ENCODE assay signal across 17 mouse cellular contexts in genomic region chr5:150459801-150460200, GRCm38 (mm10). TPM values are rescaled to one million over a fixed set of nuclear protein-coding genes. Genes with fewer than 3 reads are reported as not detected.
DNase-seq lines count a peak whose midpoint lies in the region; ATAC-seq and TF ChIP-seq lines count a peak whose summit lies in the region.
"Had no signal": no experiment of that assay in that cellular context is flagged by ENCODE, and none has a peak within 500 bp of the region (broad histone marks: within the 10 kb centered on the region; RNA-seq: fewer than 3 reads in every experiment).

No protein-coding gene starts in this region.

- H3K9ac ChIP-seq in liver, embryonic 14.5 days (replicated peaks) = no peak overlapping the region
- H3K9ac ChIP-seq in liver, embryonic 11.5 days (ENCODE audit: low read depth, low read length) = no peak overlapping the region
- no peak overlapping the region for H3K9ac ChIP-seq in ES-Bruce4 (ENCODE audit: low read depth, poor library complexity, severe bottlenecking)
- H3K9ac ChIP-seq: embryonic facial prominence, embryonic 15.5 days; hindbrain, embryonic 14.5 days; limb, embryonic 15.5 days had no signal

- no peak for TF ChIP-seq POLR2A in ES-Bruce4 (IDR thresholded peaks at IDR 0.05; ENCODE audit: insufficient read depth, low read length)

- ATAC-seq in liver, embryonic 14.5 days (ENCODE audit: insufficient read depth) = no peak
- no peak for ATAC-seq in liver, embryonic 11.5 days (replicated peaks; ENCODE audit: low FRiP score)
- ATAC-seq in megakaryocyte progenitor cell, adult 5-6 weeks (replicated peaks; ENCODE audit: poor library complexity) = 0 out of 2 replicates have a peak, but pooled peaks have one; percentile 21

- TF ChIP-seq EP300 in liver, embryonic 14.5 days (IDR thresholded peaks at IDR 0.05; ENCODE audit: low read depth) = no peak
- TF ChIP-seq EP300 in ES-Bruce4 (IDR thresholded peaks at IDR 0.05; ENCODE audit: insufficient read depth, low read depth, low read length) = no peak

- H3K4me3 ChIP-seq in gastrocnemius, adult 2 months = no peak overlapping the region
- H3K4me3 ChIP-seq in liver, embryonic 14.5 days (ENCODE audit: insufficient read depth in 1 of 2, low read depth in 2 of 2, low read length in 2 of 2) = no peak overlapping the region
- no peak overlapping the region for H3K4me3 ChIP-seq in liver, embryonic 11.5 days (ENCODE audit: low read depth, low read length)
- no peak overlapping the region for H3K4me3 ChIP-seq in ES-Bruce4 (ENCODE audit: low read depth, low read length)
- H3K4me3 ChIP-seq: embryonic facial prominence, embryonic 15.5 days; limb, embryonic 15.5 days; myocyte had no signal

- H3K9me3 ChIP-seq in liver, embryonic 14.5 days (ENCODE audit: control insufficient read depth, low read length) = no peaks in the 10 kb centered on the region
- no peaks in the 10 kb centered on the region for H3K9me3 ChIP-seq in liver, embryonic 11.5 days (ENCODE audit: control insufficient read depth, low read length)
- no peaks in the 10 kb centered on the region for H3K9me3 ChIP-seq in ES-Bruce4 (replicated peaks; ENCODE audit: control insufficient read depth, insufficient read depth, low read length, poor library complexity, severe bottlenecking)
- H3K9me3 ChIP-seq: embryonic facial prominence, embryonic 15.5 days; limb, embryonic 15.5 days had no signal

- H3K27me3 ChIP-seq in liver, embryonic 14.5 days (ENCODE audit: control insufficient read depth, insufficient read depth, low read length) = no peaks in the 10 kb centered on the region
- H3K27me3 ChIP-seq in liver, embryonic 11.5 days (replicated peaks; ENCODE audit: control insufficient read depth, insufficient read depth, low read length) = no peaks in the 10 kb centered on the region
- no peaks in the 10 kb centered on the region for H3K27me3 ChIP-seq in ES-Bruce4 (ENCODE audit: control insufficient read depth, insufficient read depth, low read length, poor library complexity, severe bottlenecking)
- H3K27me3 ChIP-seq: embryonic facial prominence, embryonic 15.5 days; limb, embryonic 15.5 days had no signal

- intact Hi-C loops in gastrocnemius, adult 2 months (cut with DNase I) = no loop called here

- whole genome bisulfite sequencing in liver, embryonic 14.5 days (ENCODE audit: insufficient replicate concordance) = 62% methylated on average over 4 of the region's 4 CpGs
- 79% methylated on average over 4 of the region's 4 CpGs for WGBS in liver, embryonic 11.5 days

- DNase-seq in gastrocnemius, adult 2 months = peak; percentile 14
- no peak for DNase-seq in gastrocnemius, adult 18-20 months (ENCODE audit: low spot score)
- no peak for DNase-seq in liver, embryonic 14.5 days (ENCODE audit: low read depth in 3 of 3, low spot score in 3 of 3)
- no peak for DNase-seq in liver, embryonic 11.5 days (ENCODE audit: low spot score)
- no peak for DNase-seq in right cerebral cortex, adult 2 months (ENCODE audit: low spot score in 2 of 2)
- DNase-seq in layer of hippocampus, adult 11-12 months (ENCODE audit: low spot score) = no peak
- DNase-seq: adrenal gland, postnatal 14 days; gastrocnemius, postnatal 36 days; kidney, postnatal 14 days had no signal

- peak overlapping the region; percentile 87 for H3K27ac ChIP-seq in gastrocnemius, adult 2 months
- H3K27ac ChIP-seq in liver, embryonic 14.5 days = no peak overlapping the region
- no peak overlapping the region for H3K27ac ChIP-seq in liver, embryonic 11.5 days (ENCODE audit: low read depth, low read length)
- H3K27ac ChIP-seq in ES-Bruce4 (ENCODE audit: insufficient read depth, low read length) = no peak overlapping the region
- H3K27ac ChIP-seq: embryonic facial prominence, embryonic 15.5 days; hindbrain, embryonic 14.5 days; limb, embryonic 15.5 days had no signal

- TF ChIP-seq CTCF in gastrocnemius, adult 2 months (IDR thresholded peaks at IDR 0.05) = peak; percentile 52
- peak; percentile 65 for TF ChIP-seq CTCF in liver, embryonic 14.5 days (IDR thresholded peaks at IDR 0.05; ENCODE audit: low read depth)
- TF ChIP-seq CTCF in ES-Bruce4 (IDR thresholded peaks at IDR 0.05; ENCODE audit: low read depth, low read length) = peak; percentile 55

- H3K4me2 ChIP-seq in liver, embryonic 14.5 days (ENCODE audit: low read depth) = no peak overlapping the region
- H3K4me2 ChIP-seq in liver, embryonic 11.5 days = no peak overlapping the region
- H3K4me2 ChIP-seq: embryonic facial prominence, embryonic 15.5 days; hindbrain, embryonic 14.5 days; limb, embryonic 15.5 days had no signal

- no peaks in the 10 kb centered on the region for H3K36me3 ChIP-seq in liver, embryonic 14.5 days (replicated peaks; ENCODE audit: control insufficient read depth, insufficient read depth, low read depth)
- peaks cover 2% of the 10 kb centered on the region for H3K36me3 ChIP-seq in liver, embryonic 11.5 days (ENCODE audit: control insufficient read depth, insufficient read depth, low read length)
- no peaks in the 10 kb centered on the region for H3K36me3 ChIP-seq in ES-Bruce4 (ENCODE audit: control insufficient read depth, insufficient read depth, low read length, poor library complexity, severe bottlenecking)

- H3K4me1 ChIP-seq in liver, embryonic 14.5 days (replicated peaks; ENCODE audit: control insufficient read depth in 2 of 2, insufficient read depth in 2 of 2, low read length in 1 of 2) = no peaks in the 10 kb centered on the region
- H3K4me1 ChIP-seq in liver, embryonic 11.5 days (replicated peaks; ENCODE audit: control insufficient read depth, insufficient read depth, low read length) = no peaks in the 10 kb centered on the region
- H3K4me1 ChIP-seq in ES-Bruce4 (ENCODE audit: control insufficient read depth, insufficient read depth, low read length) = peaks cover 3% of the 10 kb centered on the region

RNA-seq across cellular contexts. Expression of gene Zar1l, which starts 58.2 kb away (rescaled TPM):
- not detected for total RNA-seq in gastrocnemius, adult 2 months (2021)
- total RNA-seq in gastrocnemius, adult 18-20 months (2021) = not detected
- not detected in 2 replicates for polyA plus RNA-seq in liver, embryonic 14.5 days (2012; rRNA removed)
- not detected in 2 replicates for polyA plus RNA-seq in liver, embryonic 14.5 days (2014; fragmentation: Nextera tagmentation; extraction: Ambion mirVana)
- not detected in 2 replicates for polyA plus RNA-seq in liver, embryonic 11.5 days (2014; fragmentation: Nextera tagmentation; extraction: Ambion mirVana)
- polyA plus RNA-seq in ES-Bruce4 (2011; ENCODE audit: insufficient read depth, insufficient read length, low read depth, missing spikeins) = not detected in 2 replicates
- not detected in 2 replicates for total RNA-seq in megakaryocyte progenitor cell, adult 5-6 weeks (2015)
- not detected in 2 replicates for total RNA-seq in megakaryocyte progenitor cell, adult 5-6 weeks (2017)
- total RNA-seq: adrenal gland, postnatal 14 days; common myeloid progenitor, adult 5-6 weeks; gastrocnemius, postnatal 36 days had no signal
- polyA plus RNA-seq: embryonic facial prominence, embryonic 15.5 days; heart, embryonic 14.5 days; hindbrain, embryonic 14.5 days; limb, embryonic 15.5 days; myocyte had no signal
